Mouse (Mus musculus) adipose tissue, adult 10 weeks (tissue): ENCODE data around the gene Miox. TPM values are rescaled to one million over a fixed set of nuclear protein-coding genes. Genes with fewer than 3 reads are reported as not detected.

Source experiments
- polyA plus RNA-seq: library from polyadenylated mRNA; stranded (reverse); fragments of 350-450 nt; fragmentation: Illumina TruSeq; extraction: RNeasy Lipid Tissue Mini Kit (QIAGEN cat#74804); gene quantifications from one replicate; pipeline ENCODE4 v1.2.3, GENCODE M21; 2014; ENCODE audit warnings: low read depth, low replicate concordance

Gene Miox
- polyA plus RNA-seq, result not detected

DNA sequence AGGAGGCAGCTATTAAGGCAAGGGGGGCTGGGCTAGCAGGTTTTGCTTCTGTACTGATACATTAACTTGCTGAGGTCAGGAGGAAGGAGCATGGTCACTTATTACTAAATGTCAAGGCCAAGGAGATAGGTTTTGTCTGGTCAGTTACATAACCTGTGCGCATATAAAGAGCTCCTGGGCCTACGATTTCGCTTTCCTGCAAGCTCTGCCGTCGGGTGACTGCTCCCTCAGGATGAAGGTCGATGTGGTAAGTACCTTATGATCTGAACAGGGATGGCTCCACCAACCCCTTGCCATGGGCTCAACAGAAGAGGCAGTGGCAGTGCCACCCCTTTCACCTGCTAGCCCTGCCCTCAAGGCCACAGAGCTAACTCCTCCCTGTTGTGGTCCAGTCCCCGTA lies at the start of gene Miox:
Miox (plus strand) TSS at position 128 of the 400 bp plus-strand sequence.

DNA sequence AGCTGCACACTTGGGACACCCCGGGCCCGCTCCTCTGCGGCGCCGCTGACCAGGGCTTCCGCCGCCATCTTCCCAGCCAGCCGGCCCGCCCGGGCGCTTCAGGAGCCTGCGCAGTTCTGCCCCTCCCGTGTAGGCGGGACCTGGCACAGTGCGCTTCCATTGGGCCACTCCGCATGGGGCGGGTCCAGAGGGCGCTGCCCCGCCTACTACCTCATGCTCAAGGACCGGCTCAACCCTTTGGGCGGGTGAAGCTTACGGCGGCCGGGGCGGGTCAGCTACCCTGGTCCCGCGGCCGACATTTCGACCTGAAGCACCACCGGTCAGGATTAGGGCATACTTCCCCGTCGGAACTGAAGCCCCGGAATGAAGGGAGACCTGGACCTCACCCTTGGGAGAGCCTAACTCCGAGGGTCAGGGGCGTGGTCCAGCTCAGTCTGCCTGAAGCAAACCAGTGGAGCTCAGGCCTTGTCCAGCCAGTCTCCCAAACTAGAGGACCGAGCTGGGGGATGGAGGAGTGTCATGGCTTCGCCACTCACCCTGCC lies 18.9 kb upstream of the Miox start, which contains the start of gene Sbf1:
Sbf1 (minus strand) TSS at position 122 of the 542 bp plus-strand sequence.

GRCm38 (mm10) chr15:89322670-89323522 lies 11.3 kb upstream of the Miox start, which contains the start of gene Adm2:
Gene Adm2 (plus strand): TSS chr15:89322720.

DNA sequence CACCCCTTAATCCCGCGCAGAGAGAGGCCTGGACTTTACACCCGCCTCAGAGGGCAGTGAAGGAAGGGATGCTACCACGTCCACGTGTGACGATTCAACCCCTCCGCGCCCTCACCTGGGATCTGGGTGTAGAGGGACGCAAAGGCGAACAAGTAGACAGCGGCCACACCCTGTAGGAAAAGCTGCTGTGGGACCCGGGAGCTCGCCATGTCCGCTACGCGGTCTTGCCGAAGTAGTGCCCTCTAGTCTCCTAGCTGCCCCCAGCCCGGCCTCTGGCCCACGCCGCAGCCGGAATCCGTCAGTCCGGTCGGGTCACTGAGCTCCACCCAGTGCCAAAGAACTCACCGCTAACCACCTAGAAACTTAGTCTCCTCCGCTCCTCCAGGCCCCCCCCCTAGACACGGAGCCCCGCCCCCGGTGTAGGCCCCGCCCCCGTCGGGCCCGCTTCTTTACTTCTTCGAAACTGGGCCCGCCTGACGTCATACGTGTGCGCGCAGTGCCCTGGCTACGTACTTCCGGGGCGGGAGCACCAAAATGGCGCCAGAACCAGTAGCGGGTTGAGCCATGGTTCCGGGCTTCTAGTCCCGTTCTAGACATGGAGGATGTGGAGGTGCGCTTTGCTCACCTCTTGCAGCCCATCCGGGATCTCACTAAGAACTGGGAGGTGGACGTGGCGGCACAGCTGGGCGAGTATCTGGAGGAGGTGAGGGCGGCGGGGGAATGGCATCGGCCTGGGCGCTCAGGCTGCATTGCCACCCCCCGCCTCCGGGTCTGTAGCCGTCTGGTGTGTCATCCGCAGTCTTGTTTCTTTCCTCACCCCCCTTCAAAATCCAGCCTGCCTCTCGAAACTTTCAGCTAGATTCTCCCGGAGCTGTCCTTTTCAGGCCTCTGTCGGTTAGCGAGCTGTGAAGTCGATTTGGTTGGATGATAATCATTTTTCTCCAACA lies 21.3 kb downstream of the Miox start, which contains the start of the genes Lmf2 and Ncaph2:
Lmf2 (minus strand) TSS at position 419 of the 947 bp plus-strand sequence.
Ncaph2 (plus strand) TSS at position 479 of the 947 bp plus-strand sequence.

DNA sequence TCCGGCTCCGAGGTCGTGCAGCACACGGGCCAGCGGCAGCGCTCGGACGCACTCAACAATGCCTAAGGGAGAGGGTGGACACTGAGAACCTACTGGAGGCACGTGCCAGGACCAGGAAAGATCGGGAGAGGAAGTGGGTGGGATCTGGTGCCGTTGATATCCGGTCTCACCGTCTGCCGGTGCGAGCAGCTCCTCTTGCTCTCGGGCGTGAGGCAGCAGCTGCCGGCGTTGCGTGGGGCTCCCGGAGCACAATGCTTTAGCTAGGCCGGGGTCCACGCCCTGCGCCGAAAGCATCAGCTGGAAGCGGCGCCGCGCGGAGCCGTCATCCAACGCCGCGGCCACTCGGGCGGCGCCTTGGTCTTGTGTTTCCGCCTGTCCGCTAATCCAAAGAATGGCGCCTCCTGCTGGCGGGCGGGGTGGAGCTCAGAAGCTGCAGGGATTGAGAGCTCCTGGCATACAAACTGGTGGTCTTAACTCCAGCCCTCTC lies 39.6 kb downstream of the Miox start, which contains the start of gene Sco2:
Sco2 (minus strand) TSS at position 85 of the 487 bp plus-strand sequence.

GRCm38 (mm10) chr15:89376957-89377356 lies 42.8 kb downstream of the Miox start, which contains the start of gene Tymp:
Gene Tymp (minus strand): TSS chr15:89377039.

GRCm38 (mm10) chr15:89378831-89379401 lies 44.7 kb downstream of the Miox start, which contains the start of gene Odf3b:
Gene Odf3b (minus strand): TSS chr15:89379282.

GRCm38 (mm10) chr15:89384617-89385016 lies 50.4 kb downstream of the Miox start, which contains the start of gene Klhdc7b:
Gene Klhdc7b (plus strand): TSS chr15:89384917.

Other genes starting within 250 kb of the Miox start
- 28.7 TPM for gene Selenoo, start 245.3 kb upstream of the Miox start, polyA plus RNA-seq
- 39.9 TPM for gene Tubgcp6, start 211.3 kb upstream of the Miox start, polyA plus RNA-seq
- gene Hdac10, start 205.7 kb upstream of the Miox start, polyA plus RNA-seq, result 14.5 TPM
- 21.4 TPM for gene Mapk12, start 193.7 kb upstream of the Miox start, polyA plus RNA-seq
- 19.2 TPM for gene Mapk11, start 184.8 kb upstream of the Miox start, polyA plus RNA-seq
- 86.5 TPM for gene Plxnb2, start 153.6 kb upstream of the Miox start, polyA plus RNA-seq
- gene Dennd6b, start 137.9 kb upstream of the Miox start, polyA plus RNA-seq, result 9.0 TPM
- gene Ppp6r2, start 122.8 kb upstream of the Miox start, polyA plus RNA-seq, result 28.3 TPM
- 51.1 TPM for gene Sbf1, start 19.1 kb upstream of the Miox start, polyA plus RNA-seq
- gene Adm2, start 11.7 kb upstream of the Miox start, polyA plus RNA-seq, result not detected
- 32.8 TPM for gene Lmf2, start 21.3 kb downstream of the Miox start, polyA plus RNA-seq
- 63.2 TPM for gene Ncaph2, start 21.3 kb downstream of the Miox start, polyA plus RNA-seq
- gene Sco2, start 39.4 kb downstream of the Miox start, polyA plus RNA-seq, result 11.2 TPM
- gene Tymp, start 42.6 kb downstream of the Miox start, polyA plus RNA-seq, result 1.2 TPM
- gene Odf3b, start 44.9 kb downstream of the Miox start, polyA plus RNA-seq, result 7.9 TPM
- gene Klhdc7b, start 50.5 kb downstream of the Miox start, polyA plus RNA-seq, result not detected
- 2.0 TPM for gene Syce3, start 76.1 kb downstream of the Miox start, polyA plus RNA-seq
- gene Cpt1b, start 91.5 kb downstream of the Miox start, polyA plus RNA-seq, result 5.2 TPM
- 2.6 TPM for gene C730034F03Rik, start 95.2 kb downstream of the Miox start, polyA plus RNA-seq
- gene Gm44502, start 95.3 kb downstream of the Miox start, polyA plus RNA-seq, result 0.07 TPM
- 58.0 TPM for gene Chkb, start 95.5 kb downstream of the Miox start, polyA plus RNA-seq
- gene Mapk8ip2, start 119.5 kb downstream of the Miox start, polyA plus RNA-seq, result 1.3 TPM
- gene Arsa, start 143.0 kb downstream of the Miox start, polyA plus RNA-seq, result 25.1 TPM
- gene Shank3, start 165.2 kb downstream of the Miox start, polyA plus RNA-seq, result 13.8 TPM
- 2.9 TPM for gene Acr, start 233.9 kb downstream of the Miox start, polyA plus RNA-seq